Mouse (Mus musculus) myocyte (in vitro differentiated cells): Measurements from ENCODE around the gene Slc25a45. TPM values are rescaled to one million over a fixed set of nuclear protein-coding genes. Genes with fewer than 3 reads are reported as not detected.

Source experiments
- H3K27me3 ChIP-seq: one replicate; pipeline ENCODE4 v1.6.1; 2011; ENCODE audit not compliant: control insufficient read depth, insufficient read depth, insufficient read length
- H3K36me3 ChIP-seq: one replicate; pipeline ENCODE4 v1.6.1; 2011; ENCODE audit not compliant: control insufficient read depth, insufficient read depth
- H3K4me2 ChIP-seq: one replicate; pipeline ENCODE4 v1.6.1; 2011; ENCODE audit warnings: low read depth, control low read depth
- H3K4me3 ChIP-seq: one replicate; pipeline ENCODE4 v1.5.1; 2011; ENCODE audit warnings: mild to moderate bottlenecking, control low read depth, moderate library complexity
- H3K79me2 ChIP-seq: one replicate; pipeline ENCODE4 v1.6.1; 2011; ENCODE audit not compliant: control insufficient read depth, insufficient read depth
- H3ac ChIP-seq: one replicate; pipeline ENCODE4 v1.6.1; 2011; ENCODE audit not compliant: control insufficient read depth, insufficient read length
- CEBPB ChIP-seq: IDR thresholded peaks from 2 replicates; pipeline ENCODE4 v1.6.1; 2011; ENCODE audit warnings: mild to moderate bottlenecking, moderate library complexity; ENCODE audit not compliant: poor library complexity, insufficient read depth, severe bottlenecking
- E2F4 ChIP-seq: IDR thresholded peaks from one replicate; pipeline ENCODE4 v1.6.1; 2011; ENCODE audit warnings: mild to moderate bottlenecking, control low read depth, moderate library complexity; ENCODE audit not compliant: insufficient read depth
- MAX ChIP-seq: IDR thresholded peaks from one replicate; pipeline ENCODE4 v1.6.1; 2011; ENCODE audit warnings: low read depth, mild to moderate bottlenecking, control low read depth
- MYOD1 ChIP-seq, 3 experiments: IDR thresholded peaks; one replicate each; pipeline ENCODE4 v1.6.1; 2011; ENCODE audit warnings: control low read depth in 2 of 3, low read depth in 2 of 3, mild to moderate bottlenecking in 2 of 3, moderate library complexity in 1 of 3; ENCODE audit not compliant: insufficient read length in 2 of 3, control insufficient read depth in 1 of 3
- MYOG ChIP-seq, 3 experiments: IDR thresholded peaks; one replicate each; pipeline ENCODE4 v1.6.1; 2011; ENCODE audit warnings: control low read depth in 2 of 3, low read depth in 2 of 3, mild to moderate bottlenecking in 2 of 3; ENCODE audit not compliant: insufficient read length in 2 of 3, control insufficient read depth in 1 of 3, insufficient read depth in 1 of 3
- POLR2A ChIP-seq: IDR thresholded peaks from one replicate; pipeline ENCODE4 v1.6.1; 2011; ENCODE audit warnings: low read depth, mild to moderate bottlenecking, control low read depth, moderate library complexity; ENCODE audit not compliant: insufficient read length
- POLR2AphosphoS2 ChIP-seq: IDR thresholded peaks from one replicate; pipeline ENCODE4 v1.6.1; 2011; ENCODE audit warnings: low read depth, control low read depth; ENCODE audit not compliant: insufficient read length
- REST ChIP-seq: IDR thresholded peaks from one replicate; pipeline ENCODE4 v1.6.1; 2011; ENCODE audit warnings: mild to moderate bottlenecking, control low read depth, moderate library complexity; ENCODE audit not compliant: insufficient read depth, insufficient read length
- SRF ChIP-seq: IDR thresholded peaks from one replicate; pipeline ENCODE4 v1.6.1; 2011; ENCODE audit warnings: low read depth; ENCODE audit not compliant: control insufficient read depth, insufficient read length
- TCF12 ChIP-seq: IDR thresholded peaks from one replicate; pipeline ENCODE4 v1.6.1; 2011; ENCODE audit warnings: mild to moderate bottlenecking, control low read depth; ENCODE audit not compliant: poor library complexity, insufficient read depth, severe bottlenecking
- TCF3 ChIP-seq: IDR thresholded peaks from one replicate; pipeline ENCODE4 v1.6.1; 2011; ENCODE audit warnings: low read depth, control low read depth; ENCODE audit not compliant: insufficient read length
- USF1 ChIP-seq: IDR thresholded peaks from one replicate; pipeline ENCODE4 v1.6.1; 2011; ENCODE audit warnings: low read depth, mild to moderate bottlenecking, control low read depth, moderate library complexity
- polyA plus RNA-seq: library from polyadenylated mRNA; unstranded; fragments of >200 nt; fragmentation: generic; extraction: Trizol; gene quantifications from one replicate; pipeline ENCODE4 v1.2.1, GENCODE M21; 2012; ENCODE audit warnings: missing spikeins

Slc25a45 gene
- polyA plus RNA-seq, 1 experiment, result 5.2 TPM

- H3K27me3 ChIP-seq, result no peaks in the 10 kb centered on the region
- H3K4me2 ChIP-seq, result peak overlapping the region; percentile 87
- peaks cover 13% of the 10 kb centered on the region for H3K36me3 ChIP-seq
- H3K4me3 ChIP-seq, result peak overlapping the region; percentile 100
- peaks cover 78% of the 10 kb centered on the region for H3K79me2 ChIP-seq
- H3ac ChIP-seq, result peak overlapping the region; percentile 93
- no peak for TF ChIP-seq MYOG (IDR thresholded peaks at IDR 0.05; ENCODE audit: control insufficient read depth in 1 of 3, insufficient read depth in 1 of 3, insufficient read length in 2 of 3, low read depth in 2 of 3)
- TF ChIP-seq POLR2AphosphoS2, result peak; percentile 99
- TF ChIP-seq MYOD1 (IDR thresholded peaks at IDR 0.05; ENCODE audit: control insufficient read depth in 1 of 3, insufficient read length in 2 of 3, low read depth in 2 of 3), result peak in 1 of 3 experiments; percentile 14
- no peak for TF ChIP-seq MAX
- no peak for TF ChIP-seq E2F4
- peak; percentile 83 for TF ChIP-seq POLR2A
Observed at GRCm38 (mm10) chr19:5841999-5842784, 35.4 kb upstream of the Slc25a45 start.

GRCm38 (mm10) chr19:5842785-5843730 lies 34.5 kb upstream of the Slc25a45 start:
- no peaks in the 10 kb centered on the region for H3K27me3 ChIP-seq
- H3ac ChIP-seq, result peak overlapping the region; percentile 93
- H3K4me3 ChIP-seq, result peak overlapping the region; percentile 100
- H3K79me2 ChIP-seq, result peaks cover 72% of the 10 kb centered on the region
- H3K36me3 ChIP-seq, result peaks cover 13% of the 10 kb centered on the region
- H3K4me2 ChIP-seq, result peak overlapping the region; percentile 87
- TF ChIP-seq MYOG (IDR thresholded peaks at IDR 0.05; ENCODE audit: control insufficient read depth in 1 of 3, insufficient read depth in 1 of 3, insufficient read length in 2 of 3, low read depth in 2 of 3), result no peak
- TF ChIP-seq REST, result no peak
- TF ChIP-seq MAX, result no peak
- TF ChIP-seq TCF3, result no peak
- peak; percentile 48; the same call in 1 of the 2 replicates for TF ChIP-seq CEBPB
- TF ChIP-seq SRF, result no peak
- TF ChIP-seq E2F4, result no peak
- peak; percentile 16 for TF ChIP-seq POLR2A
- no peak for TF ChIP-seq TCF12
- TF ChIP-seq USF1, result no peak
- TF ChIP-seq POLR2AphosphoS2, result peak; percentile 78
- TF ChIP-seq MYOD1 (IDR thresholded peaks at IDR 0.05; ENCODE audit: control insufficient read depth in 1 of 3, insufficient read length in 2 of 3, low read depth in 2 of 3), result no peak

- Histone ChIP-seq H3K79me2 (peaks cover 66% of the 10 kb centered on the region), H3K36me3 (peaks cover 13% of the 10 kb centered on the region), H3K4me3 (peak overlapping the region; percentile 100), H3K4me2 (peak overlapping the region; percentile 87), H3ac (peak overlapping the region; percentile 93), H3K27me3 (no peaks in the 10 kb centered on the region)
- peak; percentile 84 for TF ChIP-seq POLR2AphosphoS2
- no peak for TF ChIP-seq E2F4
- TF ChIP-seq CEBPB, result peak; percentile 47
- peak in 1 of 3 experiments; percentile 36 for TF ChIP-seq MYOD1 (IDR thresholded peaks at IDR 0.05; ENCODE audit: control insufficient read depth in 1 of 3, insufficient read length in 2 of 3, low read depth in 2 of 3)
- TF ChIP-seq POLR2A, result peak; percentile 80
Observed at GRCm38 (mm10) chr19:5843781-5844691, 33.6 kb upstream of the Slc25a45 start.

- Histone ChIP-seq H3K4me2 (peak overlapping the region; percentile 87), H3ac (peak overlapping the region; percentile 93), H3K79me2 (peaks cover 66% of the 10 kb centered on the region), H3K27me3 (no peaks in the 10 kb centered on the region), H3K36me3 (peaks cover 13% of the 10 kb centered on the region), H3K4me3 (peak overlapping the region; percentile 100)
- TF ChIP-seq CEBPB (no peak), TCF12 (no peak), MYOG (IDR thresholded peaks at IDR 0.05; ENCODE audit: control insufficient read depth in 1 of 3, insufficient read depth in 1 of 3, insufficient read length in 2 of 3, low read depth in 2 of 3) (no peak), SRF (no peak), TCF3 (no peak), POLR2A (no peak), MAX (no peak), POLR2AphosphoS2 (no peak), MYOD1 (IDR thresholded peaks at IDR 0.05; ENCODE audit: control insufficient read depth in 1 of 3, insufficient read length in 2 of 3, low read depth in 2 of 3) (no peak), E2F4 (no peak), REST (no peak), USF1 (no peak)
Observed at GRCm38 (mm10) chr19:5844831-5845318, 32.7 kb upstream of the Slc25a45 start.
